Mouse (Mus musculus) midbrain, embryonic 14.5 days (tissue): ENCODE measurements at regions not wholly inside any gene's neighbourhood (a gene's known extent, or its start where the extent isn't known, plus 50 kb on each side); places are given as distances from the start of the nearest gene placed in this dataset.

Experiments
- ATAC-seq: fragments of 200-750 bp; cut with Nextera tagmentation; 2 replicates; pipeline ENCODE4 v1.8.0; 2017; ENCODE audit warnings: moderate number of reproducible peaks, moderate library complexity; ENCODE audit not compliant: low FRiP score, low TSS enrichment
- DNase-seq: peaks from one replicate; pipeline ENCODE4 v3.0.0-alpha.2; 2015
- H3K27ac ChIP-seq: fragments of 300-500 bp; sonication (generic); replicated peaks from 2 replicates; pipeline ENCODE4 v1.5.1; 2014; ENCODE audit warnings: mild to moderate bottlenecking, low read depth, low read length, moderate library complexity
- H3K27me3 ChIP-seq: fragments of 300-500 bp; sonication (generic); 2 replicates; pipeline ENCODE4 v1.6.1; 2014; ENCODE audit warnings: low read length, control low read depth, mixed read lengths; ENCODE audit not compliant: control insufficient read depth, insufficient read depth
- H3K36me3 ChIP-seq: fragments of 300-500 bp; sonication (generic); 2 replicates; pipeline ENCODE4 v1.6.1; 2014; ENCODE audit warnings: low read length, control low read depth; ENCODE audit not compliant: control insufficient read depth, insufficient read depth
- H3K4me1 ChIP-seq: fragments of 300-500 bp; sonication (generic); 2 replicates; pipeline ENCODE4 v1.6.1; 2014; ENCODE audit warnings: mild to moderate bottlenecking, antibody characterized with exemption, low read length, control low read depth; ENCODE audit not compliant: control insufficient read depth, insufficient read depth
- H3K4me2 ChIP-seq: fragments of 300-500 bp; sonication (generic); 2 replicates; pipeline ENCODE4 v1.6.1; 2014; ENCODE audit warnings: mild to moderate bottlenecking, low read length, moderate library complexity
- H3K4me3 ChIP-seq: fragments of 300-500 bp; sonication (generic); replicated peaks from 2 replicates; pipeline ENCODE4 v1.5.1; 2014; ENCODE audit warnings: low read depth, low read length
- H3K9ac ChIP-seq: fragments of 300-500 bp; sonication (generic); replicated peaks from 2 replicates; pipeline ENCODE4 v1.6.1; 2014; ENCODE audit warnings: mild to moderate bottlenecking, low read length, moderate library complexity
- H3K9me3 ChIP-seq: fragments of 300-500 bp; sonication (generic); 2 replicates; pipeline ENCODE4 v1.6.1; 2016; ENCODE audit warnings: low read length, control low read depth, mixed read lengths; ENCODE audit not compliant: control insufficient read depth
- WGBS: fragments of 180-500 bp; shearing (Covaris S2); extraction: QIAGEN DNeasy Blood & Tissue Kit; methylation state at CpG from one replicate; pipeline ENCODE4 v1.1.7; 2014; 5-methylcytosine and 5-hydroxymethylcytosine counted together

- no peak overlapping the region for H3K4me3 ChIP-seq
- ATAC-seq (no peak), DNase-seq (no peak)
- no peak overlapping the region for H3K4me2 ChIP-seq
- H3K27ac ChIP-seq, result no peak overlapping the region
- H3K9ac ChIP-seq, result no peak overlapping the region
- no peaks in the 10 kb centered on the region for H3K27me3 ChIP-seq
- WGBS, result 27% methylated on average over 2 of the region's 2 CpGs
- H3K9me3 ChIP-seq, result no peaks in the 10 kb centered on the region
- H3K4me1 ChIP-seq, result no peaks in the 10 kb centered on the region
- no peaks in the 10 kb centered on the region for H3K36me3 ChIP-seq
Measured at GRCm38 (mm10) chr13:84356455-84356854, 134.4 kb downstream of the Tmem161b start.

- H3K9me3 ChIP-seq, result no peaks in the 10 kb centered on the region
- ATAC-seq, result no peak
- no peak overlapping the region for H3K9ac ChIP-seq
- 98% methylated on average over 2 of the region's 2 CpGs for WGBS
- DNase-seq, result no peak
- H3K27ac ChIP-seq, result no peak overlapping the region
- H3K4me2 ChIP-seq, result no peak overlapping the region
- H3K27me3 ChIP-seq, result no peaks in the 10 kb centered on the region
- no peaks in the 10 kb centered on the region for H3K36me3 ChIP-seq
- no peak overlapping the region for H3K4me3 ChIP-seq
- no peaks in the 10 kb centered on the region for H3K4me1 ChIP-seq
Measured at GRCm38 (mm10) chr13:84360536-84360935, 138.4 kb downstream of the Tmem161b start.

- Histone ChIP-seq H3K27me3 (no peaks in the 10 kb centered on the region), H3K36me3 (no peaks in the 10 kb centered on the region), H3K4me2 (no peak overlapping the region), H3K4me1 (no peaks in the 10 kb centered on the region), H3K9me3 (peaks cover 5% of the 10 kb centered on the region; the same call in 1 of the 2 replicates), H3K27ac (no peak overlapping the region), H3K4me3 (no peak overlapping the region), H3K9ac (no peak overlapping the region)
- WGBS, result 90% methylated on average over 4 of the region's 4 CpGs
- no peak for ATAC-seq
- no peak for DNase-seq
Measured at GRCm38 (mm10) chr13:84364069-84364468, 142.0 kb downstream of the Tmem161b start.

GRCm38 (mm10) chr13:84365503-84365902, 143.4 kb downstream of the Tmem161b start:
- H3K4me3 ChIP-seq, result no peak overlapping the region
- no peaks in the 10 kb centered on the region for H3K4me1 ChIP-seq
- no peak overlapping the region for H3K4me2 ChIP-seq
- DNase-seq, result no peak
- peaks cover 5% of the 10 kb centered on the region; the same call in 1 of the 2 replicates for H3K9me3 ChIP-seq
- ATAC-seq, result no peak
- H3K27me3 ChIP-seq, result no peaks in the 10 kb centered on the region
- no peak overlapping the region for H3K9ac ChIP-seq
- no peak overlapping the region for H3K27ac ChIP-seq
- no peaks in the 10 kb centered on the region for H3K36me3 ChIP-seq

GRCm38 (mm10) chr13:84366017-84366416, 143.9 kb downstream of the Tmem161b start:
- Histone ChIP-seq H3K4me2 (no peak overlapping the region), H3K27ac (no peak overlapping the region), H3K4me1 (no peaks in the 10 kb centered on the region), H3K4me3 (no peak overlapping the region), H3K27me3 (no peaks in the 10 kb centered on the region), H3K9ac (no peak overlapping the region), H3K36me3 (no peaks in the 10 kb centered on the region), H3K9me3 (peaks cover 5% of the 10 kb centered on the region; the same call in 1 of the 2 replicates)
- no peak for ATAC-seq
- no peak for DNase-seq

- H3K4me2 ChIP-seq, result no peak overlapping the region
- H3K27me3 ChIP-seq, result no peaks in the 10 kb centered on the region
- ATAC-seq, result no peak
- H3K9ac ChIP-seq, result no peak overlapping the region
- H3K4me3 ChIP-seq, result no peak overlapping the region
- no peaks in the 10 kb centered on the region for H3K4me1 ChIP-seq
- peaks cover 5% of the 10 kb centered on the region; the same call in 1 of the 2 replicates for H3K9me3 ChIP-seq
- no peaks in the 10 kb centered on the region for H3K36me3 ChIP-seq
- WGBS, result 88% methylated on average over 1 of the region's 1 CpGs
- H3K27ac ChIP-seq, result no peak overlapping the region
- no peak for DNase-seq
Measured at GRCm38 (mm10) chr13:84366839-84367238, 144.7 kb downstream of the Tmem161b start.

GRCm38 (mm10) chr13:84368225-84368624, 146.1 kb downstream of the Tmem161b start:
- DNase-seq (no peak), ATAC-seq (no peak)
- Histone ChIP-seq H3K9ac (no peak overlapping the region), H3K36me3 (no peaks in the 10 kb centered on the region), H3K27ac (no peak overlapping the region), H3K27me3 (no peaks in the 10 kb centered on the region), H3K9me3 (peaks cover 5% of the 10 kb centered on the region; the same call in 1 of the 2 replicates), H3K4me3 (no peak overlapping the region), H3K4me2 (no peak overlapping the region), H3K4me1 (no peaks in the 10 kb centered on the region)
- 93% methylated on average over 2 of the region's 2 CpGs for WGBS

- no peak for DNase-seq
- Histone ChIP-seq H3K27ac (no peak overlapping the region), H3K9me3 (no peaks in the 10 kb centered on the region), H3K4me3 (no peak overlapping the region), H3K4me2 (no peak overlapping the region), H3K36me3 (no peaks in the 10 kb centered on the region), H3K27me3 (no peaks in the 10 kb centered on the region), H3K9ac (no peak overlapping the region), H3K4me1 (no peaks in the 10 kb centered on the region)
- 90% methylated on average over 4 of the region's 4 CpGs for WGBS
- no peak for ATAC-seq
Measured at GRCm38 (mm10) chr13:84374711-84375257, 152.7 kb downstream of the Tmem161b start.

GRCm38 (mm10) chr13:84375941-84376340, 153.8 kb downstream of the Tmem161b start:
- H3K9me3 ChIP-seq, result no peaks in the 10 kb centered on the region
- no peak overlapping the region for H3K4me2 ChIP-seq
- H3K27ac ChIP-seq, result no peak overlapping the region
- ATAC-seq (no peak), DNase-seq (no peak)
- no peaks in the 10 kb centered on the region for H3K36me3 ChIP-seq
- no peak overlapping the region for H3K4me3 ChIP-seq
- H3K9ac ChIP-seq, result no peak overlapping the region
- 93% methylated on average over 4 of the region's 4 CpGs for WGBS
- no peaks in the 10 kb centered on the region for H3K4me1 ChIP-seq
- H3K27me3 ChIP-seq, result no peaks in the 10 kb centered on the region
